ENCODE assay signal across 9 mouse cellular contexts in genomic region chr6:115462743-115463337, GRCm38 (mm10).
DNase-seq lines count a peak whose midpoint lies in the region; ATAC-seq and TF ChIP-seq lines count a peak whose summit lies in the region.
"Had no signal": no experiment of that assay in that cellular context is flagged by ENCODE, and none has a peak within 500 bp of the region (broad histone marks: within the 10 kb centered on the region; RNA-seq: fewer than 3 reads in every experiment).

No protein-coding gene starts in this region.

- peak; percentile 81 to 88 for DNase-seq in kidney, postnatal 4 days
- peak; percentile 73 to 91 for DNase-seq in urinary bladder, adult 18-20 months (ENCODE audit: low spot score in 2 of 2)
- DNase-seq in right cerebral cortex, postnatal 10 days (ENCODE audit: low spot score in 2 of 2), result no peak

- H3K4me2 ChIP-seq in heart, embryonic 12.5 days, result peak overlapping the region; percentile 9; the same call in 1 of the 2 replicates

- 51% methylated on average over 16 of the region's 16 CpGs for WGBS in heart, embryonic 12.5 days

- H3K36me3 ChIP-seq in C2C12 (ENCODE audit: control insufficient read depth, insufficient read depth), result peaks cover 28% of the 10 kb centered on the region
- no peaks in the 10 kb centered on the region for H3K36me3 ChIP-seq in heart, embryonic 12.5 days

- H3K79me3 ChIP-seq in C2C12 (ENCODE audit: low read depth), result no peaks in the 10 kb centered on the region

- no peak overlapping the region for H3K9ac ChIP-seq in heart, embryonic 12.5 days

- no peak for TF ChIP-seq CTCF in C2C12 (IDR thresholded peaks at IDR 0.05; ENCODE audit: control insufficient read depth, insufficient read depth, insufficient read length)

- H3K79me2 ChIP-seq in C2C12 (ENCODE audit: control insufficient read depth, insufficient read depth), result no peaks in the 10 kb centered on the region

- H3K27ac ChIP-seq in heart, embryonic 12.5 days (ENCODE audit: poor library complexity, severe bottlenecking), result no peak overlapping the region

- H3K9me3 ChIP-seq in heart, embryonic 12.5 days (replicated peaks), result 0 out of 2 replicates have a peak, but pooled peaks cover 2% of the 10 kb centered on the region

- peaks cover 9% of the 10 kb centered on the region; the same call in 1 of the 2 replicates for H3K4me1 ChIP-seq in heart, embryonic 12.5 days (replicated peaks)

- ATAC-seq in cerebellum, adult (ENCODE audit: insufficient number of reproducible peaks, low FRiP score, low TSS enrichment), result peak; percentile 93
- no peak for ATAC-seq in heart, embryonic 12.5 days (ENCODE audit: insufficient number of reproducible peaks, low FRiP score)
- no peak for ATAC-seq in CD4-positive, CD25-positive, alpha-beta regulatory T cell, adult 4 months
- ATAC-seq in activated CD4-positive, CD25-positive, alpha-beta regulatory T cell, adult 4 months, result no peak
- ATAC-seq: Patski had no signal

- H3K27me3 ChIP-seq in C2C12 (ENCODE audit: control insufficient read depth, insufficient read depth, insufficient read length), result no peaks in the 10 kb centered on the region
- no peaks in the 10 kb centered on the region for H3K27me3 ChIP-seq in heart, embryonic 12.5 days (replicated peaks)
- H3K27me3 ChIP-seq: Patski had no signal

- no peak overlapping the region for H3ac ChIP-seq in C2C12 (ENCODE audit: control insufficient read depth, insufficient read length, low read depth)

- H3K4me3 ChIP-seq in C2C12 (ENCODE audit: insufficient read depth, poor library complexity, severe bottlenecking), result no peak overlapping the region
- no peak overlapping the region for H3K4me3 ChIP-seq in heart, embryonic 12.5 days

TF ChIP-seq in C2C12, 6 proteins besides CTCF, POLR2A, EP300 and RAD21:
- TF ChIP-seq CEBPB (IDR thresholded peaks at IDR 0.05; ENCODE audit: low read depth) (peak; percentile 82), MYOG (IDR thresholded peaks at IDR 0.05; ENCODE audit: control insufficient read depth, extremely low read depth, insufficient read length) (no peak), FOSL1 (IDR thresholded peaks at IDR 0.05; ENCODE audit: insufficient read depth, low read length, poor library complexity, severe bottlenecking) (peak; percentile 73), USF1 (IDR thresholded peaks at IDR 0.05; ENCODE audit: low read depth) (no peak), MYOD1 (IDR thresholded peaks at IDR 0.05; ENCODE audit: control insufficient read depth, insufficient read length, low read depth) (no peak), MAX (IDR thresholded peaks at IDR 0.05) (peak; percentile 36)
TF ChIP-seq in C2C12: peak in this region for 3.

Comparison
In these comparisons a context has a peak if more than half of its experiments do, and no peak if none do; other contexts are left out.
1. DNase-seq: peak in kidney, postnatal 4 days (2 of 2) and urinary bladder, adult 18-20 months (2 of 2); none in right cerebral cortex, postnatal 10 days (0 of 2).